Mouse (Mus musculus) embryonic facial prominence, embryonic 11.5 days (tissue): Measurements from ENCODE around the gene Pced1b. TPM values are rescaled to one million over a fixed set of nuclear protein-coding genes. Genes with fewer than 3 reads are reported as not detected.

ENCODE experiments used
- ATAC-seq: fragments of 200-750 bp; cut with Nextera tagmentation; replicated peaks from 2 replicates; pipeline ENCODE4 v1.8.0; 2017; ENCODE audit warnings: low read depth; ENCODE audit not compliant: insufficient number of reproducible peaks, low FRiP score, low TSS enrichment
- DNase-seq: peaks from one replicate; pipeline ENCODE4 v3.0.0-alpha.2; 2015; ENCODE audit warnings: low spot score
- H3K27ac ChIP-seq: fragments of 300-500 bp; sonication (generic); replicated peaks from 2 replicates; pipeline ENCODE4 v1.5.1; 2014; ENCODE audit warnings: mild to moderate bottlenecking, low read depth, low read length, control low read depth
- H3K27me3 ChIP-seq: fragments of 300-500 bp; sonication (generic); 2 replicates; pipeline ENCODE4 v1.6.1; 2014; ENCODE audit warnings: mild to moderate bottlenecking, low read length, moderate library complexity, mixed read lengths; ENCODE audit not compliant: control insufficient read depth, insufficient read depth
- H3K36me3 ChIP-seq: fragments of 300-500 bp; sonication (generic); replicated peaks from 2 replicates; pipeline ENCODE4 v1.6.1; 2014; ENCODE audit warnings: low read depth, mild to moderate bottlenecking, low read length, moderate library complexity, mixed read lengths; ENCODE audit not compliant: control insufficient read depth, insufficient read depth
- H3K4me1 ChIP-seq: fragments of 300-500 bp; sonication (generic); 2 replicates; pipeline ENCODE4 v1.6.1; 2014; ENCODE audit warnings: low read length, mixed read lengths; ENCODE audit not compliant: control insufficient read depth, insufficient read depth
- H3K4me2 ChIP-seq: fragments of 300-500 bp; sonication (generic); 2 replicates; pipeline ENCODE4 v1.6.1; 2014; ENCODE audit warnings: low read depth, mild to moderate bottlenecking, control low read depth, low read length, moderate library complexity
- H3K4me3 ChIP-seq: fragments of 300-500 bp; sonication (generic); 2 replicates; pipeline ENCODE4 v1.5.1; 2014; ENCODE audit warnings: low read depth, low read length, control low read depth
- H3K9ac ChIP-seq: fragments of 300-500 bp; sonication (generic); replicated peaks from 2 replicates; pipeline ENCODE4 v1.6.1; 2014; ENCODE audit warnings: mild to moderate bottlenecking, control low read depth, low read length
- H3K9me3 ChIP-seq: fragments of 300-500 bp; sonication (generic); replicated peaks from 2 replicates; pipeline ENCODE4 v1.6.1; 2016; ENCODE audit warnings: mild to moderate bottlenecking, low read length, inconsistent platforms, mixed read lengths; ENCODE audit not compliant: control insufficient read depth
- WGBS: fragments of 180-500 bp; shearing (Covaris S2); extraction: QIAGEN DNeasy Blood & Tissue Kit; methylation state at CpG from one replicate; pipeline ENCODE4 v1.1.7; 2014; 5-methylcytosine and 5-hydroxymethylcytosine counted together
- polyA plus RNA-seq: library from polyadenylated mRNA; unstranded; fragments of >200 nt; fragmentation: Nextera tagmentation; extraction: Ambion mirVana; gene quantifications from 2 replicates; pipeline ENCODE4 v1.2.1, GENCODE M21; 2014

The Pced1b gene
- polyA plus RNA-seq, 1 experiment from 2014 or later, result 4.3 TPM

GRCm38 (mm10) chr15:97272831-97273230, 25.9 kb downstream of the Pced1b start:
- H3K4me1 ChIP-seq, result no peaks in the 10 kb centered on the region
- no peaks in the 10 kb centered on the region for H3K27me3 ChIP-seq
- no peak for ATAC-seq
- H3K4me2 ChIP-seq, result no peak overlapping the region
- no peak overlapping the region for H3K4me3 ChIP-seq
- DNase-seq, result no peak
- no peak overlapping the region for H3K9ac ChIP-seq
- H3K36me3 ChIP-seq, result no peaks in the 10 kb centered on the region
- H3K27ac ChIP-seq, result no peak overlapping the region
- H3K9me3 ChIP-seq, result no peaks in the 10 kb centered on the region
- 76% methylated on average over 3 of the region's 3 CpGs for WGBS

- H3K4me2 ChIP-seq, result no peak overlapping the region
- DNase-seq, result no peak
- H3K4me3 ChIP-seq, result no peak overlapping the region
- 90% methylated on average over 12 of the region's 12 CpGs for WGBS
- H3K27me3 ChIP-seq, result no peaks in the 10 kb centered on the region
- no peaks in the 10 kb centered on the region for H3K4me1 ChIP-seq
- no peak for ATAC-seq
- no peaks in the 10 kb centered on the region for H3K9me3 ChIP-seq
- H3K27ac ChIP-seq, result no peak overlapping the region
- no peak overlapping the region for H3K9ac ChIP-seq
- H3K36me3 ChIP-seq, result no peaks in the 10 kb centered on the region
Observed at GRCm38 (mm10) chr15:97275626-97276395, 28.9 kb downstream of the Pced1b start.

- no peaks in the 10 kb centered on the region for H3K9me3 ChIP-seq
- no peak overlapping the region for H3K4me3 ChIP-seq
- no peaks in the 10 kb centered on the region for H3K27me3 ChIP-seq
- WGBS, result 41% methylated on average over 20 of the region's 20 CpGs
- H3K4me1 ChIP-seq, result no peaks in the 10 kb centered on the region
- ATAC-seq, result no peak
- H3K9ac ChIP-seq, result no peak overlapping the region
- H3K4me2 ChIP-seq, result no peak overlapping the region
- no peak overlapping the region for H3K27ac ChIP-seq
- no peaks in the 10 kb centered on the region for H3K36me3 ChIP-seq
- DNase-seq, result no peak
Observed at GRCm38 (mm10) chr15:97276660-97277153, 29.8 kb downstream of the Pced1b start.

GRCm38 (mm10) chr15:97277328-97277727, 30.4 kb downstream of the Pced1b start:
- no peaks in the 10 kb centered on the region for H3K36me3 ChIP-seq
- ATAC-seq (no peak), DNase-seq (no peak)
- no peaks in the 10 kb centered on the region for H3K27me3 ChIP-seq
- no peak overlapping the region for H3K27ac ChIP-seq
- H3K9me3 ChIP-seq, result no peaks in the 10 kb centered on the region
- no peak overlapping the region for H3K4me2 ChIP-seq
- H3K4me1 ChIP-seq, result no peaks in the 10 kb centered on the region
- H3K9ac ChIP-seq, result no peak overlapping the region
- 67% methylated on average over 10 of the region's 10 CpGs for WGBS
- H3K4me3 ChIP-seq, result no peak overlapping the region

GRCm38 (mm10) chr15:97278340-97278948, 31.5 kb downstream of the Pced1b start:
- no peak for ATAC-seq
- Histone ChIP-seq H3K4me2 (no peak overlapping the region), H3K27me3 (no peaks in the 10 kb centered on the region), H3K9ac (no peak overlapping the region), H3K36me3 (no peaks in the 10 kb centered on the region), H3K27ac (no peak overlapping the region), H3K4me1 (no peaks in the 10 kb centered on the region), H3K9me3 (no peaks in the 10 kb centered on the region), H3K4me3 (no peak overlapping the region)
- 93% methylated on average over 9 of the region's 9 CpGs for WGBS
- no peak for DNase-seq

- DNase-seq (no peak), ATAC-seq (no peak)
- H3K27me3 ChIP-seq, result no peaks in the 10 kb centered on the region
- H3K4me3 ChIP-seq, result no peak overlapping the region
- H3K9me3 ChIP-seq, result no peaks in the 10 kb centered on the region
- H3K27ac ChIP-seq, result no peak overlapping the region
- 84% methylated on average over 8 of the region's 8 CpGs for WGBS
- no peaks in the 10 kb centered on the region for H3K4me1 ChIP-seq
- no peaks in the 10 kb centered on the region for H3K36me3 ChIP-seq
- H3K9ac ChIP-seq, result no peak overlapping the region
- no peak overlapping the region for H3K4me2 ChIP-seq
Observed at GRCm38 (mm10) chr15:97280131-97280530, 33.2 kb downstream of the Pced1b start.

- Histone ChIP-seq H3K27me3 (no peaks in the 10 kb centered on the region), H3K4me2 (no peak overlapping the region), H3K9ac (no peak overlapping the region), H3K27ac (no peak overlapping the region), H3K4me1 (no peaks in the 10 kb centered on the region), H3K36me3 (no peaks in the 10 kb centered on the region), H3K9me3 (no peaks in the 10 kb centered on the region), H3K4me3 (no peak overlapping the region)
- DNase-seq (no peak), ATAC-seq (no peak)
- WGBS, result 60% methylated on average over 9 of the region's 9 CpGs
Observed at GRCm38 (mm10) chr15:97280776-97281175, 33.9 kb downstream of the Pced1b start.
